Mouse (Mus musculus): ENCODE results near the gene Gm8439. TPM values are rescaled to one million over a fixed set of nuclear protein-coding genes. Genes with fewer than 3 reads are reported as not detected.
"Not testable (repeated sequence)": the region's sequence is repeated elsewhere in the genome, so short reads cannot be mapped to it uniquely, and the experiment has no call there.

Gm8439 gene
- polyA plus RNA-seq, 1 experiment from 2014 or later, result not detected

DNA sequence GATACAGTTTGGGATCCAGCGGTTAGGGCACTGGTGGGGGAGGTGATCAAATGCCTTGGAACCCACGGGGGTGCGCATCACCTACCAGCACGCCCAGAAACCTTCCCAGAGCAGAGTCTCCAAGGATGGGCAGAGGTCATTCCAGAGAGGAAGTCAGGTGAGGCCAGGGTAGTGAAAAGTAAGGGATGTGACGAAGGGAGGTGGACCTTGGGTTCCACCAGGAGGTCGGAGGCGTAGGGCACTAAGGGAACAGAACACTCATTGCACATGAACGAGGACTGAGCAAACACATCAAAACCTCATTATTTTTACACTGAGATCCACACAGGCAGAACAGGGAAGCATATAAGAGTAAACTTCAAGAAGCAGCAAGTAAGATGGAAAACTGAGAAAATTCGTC lies 6.8 kb upstream of the Gm8439 start:
- no peak overlapping the region for H3K4me2 ChIP-seq
- H3K9me3 ChIP-seq (replicated peaks), result no peaks in the 10 kb centered on the region
- ATAC-seq (replicated peaks; ENCODE audit: insufficient number of reproducible peaks, insufficient read depth, low FRiP score, low read depth), result no peak
- 79% methylated on average over 9 of the region's 9 CpGs for WGBS
- no peak overlapping the region for H3K27ac ChIP-seq
- H3K27me3 ChIP-seq, result no peaks in the 10 kb centered on the region
- no peaks in the 10 kb centered on the region for H3K4me1 ChIP-seq (replicated peaks)
- H3K36me3 ChIP-seq, result no peaks in the 10 kb centered on the region
- H3K4me3 ChIP-seq, result no peak overlapping the region
- H3K9ac ChIP-seq, result no peak overlapping the region

DNA sequence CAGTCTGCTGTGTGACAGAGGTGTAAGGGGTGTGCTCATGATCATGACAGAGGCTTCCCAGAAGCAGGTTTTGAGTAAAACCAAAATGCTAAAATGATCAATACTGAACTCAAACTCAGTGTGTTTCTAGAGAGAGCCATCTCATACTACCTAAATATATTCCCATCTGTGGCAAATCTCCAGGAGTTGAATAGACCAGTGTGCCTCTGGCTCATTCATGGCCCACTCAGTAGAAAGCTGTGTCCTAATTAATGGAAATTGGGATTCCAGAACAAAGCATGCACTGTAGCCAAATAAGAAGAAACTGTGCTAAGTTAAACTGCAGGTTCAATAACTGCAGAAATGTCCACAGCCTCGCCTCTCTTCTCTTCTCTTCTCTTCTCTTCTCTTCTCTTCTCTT lies 1.6 kb upstream of the Gm8439 start:
- 72% methylated on average over 1 of the region's 1 CpGs for WGBS
- Histone ChIP-seq H3K9me3 (replicated peaks) (no peaks in the 10 kb centered on the region), H3K9ac (no peak overlapping the region), H3K4me3 (no peak overlapping the region), H3K36me3 (no peaks in the 10 kb centered on the region), H3K27ac (no peak overlapping the region), H3K4me1 (replicated peaks) (peaks cover 11% of the 10 kb centered on the region), H3K4me2 (no peak overlapping the region), H3K27me3 (peaks cover 4% of the 10 kb centered on the region; the same call in 1 of the 2 replicates)
- ATAC-seq (replicated peaks; ENCODE audit: insufficient number of reproducible peaks, insufficient read depth, low FRiP score, low read depth), result no peak

DNA sequence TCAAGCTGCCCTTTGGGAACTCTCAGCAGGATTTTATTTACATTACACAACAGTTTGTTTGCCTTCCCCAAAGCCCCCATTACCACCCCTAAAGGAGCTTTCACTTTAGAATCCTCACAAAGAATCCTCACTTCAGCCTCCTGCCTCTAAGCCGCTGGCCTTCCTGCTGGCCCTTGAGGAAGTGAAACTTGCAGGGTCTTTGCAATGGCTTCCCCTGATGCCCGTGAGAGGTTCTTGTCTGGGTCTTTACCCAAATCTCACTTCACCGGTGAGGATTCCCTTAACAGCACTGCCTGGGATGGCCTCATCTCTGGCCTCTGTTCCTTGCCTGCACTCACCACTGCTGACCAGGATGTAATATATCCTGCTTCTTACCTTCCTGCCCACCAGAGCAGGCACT lies 525 bp downstream of the Gm8439 start:
- Histone ChIP-seq H3K4me2 (no peak overlapping the region), H3K9me3 (replicated peaks) (no peaks in the 10 kb centered on the region), H3K27ac (no peak overlapping the region), H3K4me1 (replicated peaks) (peaks cover 11% of the 10 kb centered on the region), H3K4me3 (no peak overlapping the region), H3K9ac (no peak overlapping the region), H3K27me3 (peaks cover 4% of the 10 kb centered on the region; the same call in 1 of the 2 replicates), H3K36me3 (no peaks in the 10 kb centered on the region)
- ATAC-seq (replicated peaks; ENCODE audit: insufficient number of reproducible peaks, insufficient read depth, low FRiP score, low read depth), result no peak
- 31% methylated on average over 3 of the region's 3 CpGs for WGBS

DNA sequence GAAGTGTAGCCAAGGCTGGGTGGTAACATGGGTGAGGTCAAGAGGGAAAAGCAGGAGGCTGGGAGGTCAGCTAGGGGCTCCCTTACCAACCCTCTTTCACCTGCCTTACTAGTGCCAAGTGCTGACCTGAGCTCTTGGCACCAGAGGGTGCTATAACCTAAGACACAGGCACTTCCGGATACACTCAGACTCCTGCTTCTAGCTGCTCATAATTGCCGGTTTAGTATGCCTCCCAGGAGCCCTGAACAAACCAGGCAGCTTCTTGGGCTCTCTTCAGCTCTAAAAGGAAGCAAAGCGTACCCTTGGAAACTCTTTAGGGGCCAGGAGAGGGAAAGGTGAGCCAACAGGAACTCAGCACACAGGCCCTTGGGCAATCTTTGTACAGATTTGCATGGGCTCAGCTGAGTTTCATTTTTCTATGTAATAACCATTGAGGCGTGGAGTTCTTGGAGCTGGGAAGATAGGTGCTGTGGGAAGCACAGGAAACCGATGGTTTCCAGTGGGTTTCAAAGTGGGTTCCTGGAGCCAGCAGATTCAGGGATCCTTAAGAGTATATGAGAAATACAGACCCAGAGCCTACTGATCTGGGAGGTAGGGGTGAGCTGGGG lies 1.4 kb downstream of the Gm8439 start:
- H3K4me1 ChIP-seq (replicated peaks), result peaks cover 15% of the 10 kb centered on the region
- ATAC-seq (replicated peaks; ENCODE audit: insufficient number of reproducible peaks, insufficient read depth, low FRiP score, low read depth), result peak; percentile 85; the same call in 1 of the 2 replicates
- H3K9ac ChIP-seq, result no peak overlapping the region
- H3K4me3 ChIP-seq, result no peak overlapping the region
- no peaks in the 10 kb centered on the region for H3K9me3 ChIP-seq (replicated peaks)
- H3K27me3 ChIP-seq, result peaks cover 4% of the 10 kb centered on the region; the same call in 1 of the 2 replicates
- H3K4me2 ChIP-seq, result peak overlapping the region; percentile 33; the same call in 1 of the 2 replicates
- H3K36me3 ChIP-seq, result no peaks in the 10 kb centered on the region
- no peak overlapping the region for H3K27ac ChIP-seq
- WGBS, result 30% methylated on average over 5 of the region's 5 CpGs

DNA sequence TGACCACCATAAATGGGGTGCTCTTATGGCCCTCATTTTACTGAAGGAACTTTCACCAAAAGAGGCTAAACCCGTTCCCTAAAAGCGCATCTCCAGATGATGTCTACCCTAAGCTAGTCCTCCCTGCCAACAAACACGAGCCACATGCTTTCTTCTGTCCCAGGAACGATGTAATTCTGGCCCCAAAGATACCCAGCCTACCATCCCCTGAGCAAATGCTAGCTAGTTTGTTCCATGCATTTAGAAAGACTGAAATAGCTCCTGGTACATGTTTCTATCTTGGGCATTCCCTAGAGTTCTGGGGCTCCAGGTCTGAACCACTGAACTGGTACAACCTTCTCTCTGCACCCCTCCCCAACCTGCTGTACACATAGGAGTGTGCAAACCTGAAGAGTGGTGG lies 2.4 kb downstream of the Gm8439 start:
- Histone ChIP-seq H3K27ac (no peak overlapping the region), H3K9ac (no peak overlapping the region), H3K4me2 (no peak overlapping the region), H3K4me1 (replicated peaks) (peaks cover 15% of the 10 kb centered on the region), H3K36me3 (no peaks in the 10 kb centered on the region), H3K9me3 (replicated peaks) (no peaks in the 10 kb centered on the region), H3K27me3 (peaks cover 4% of the 10 kb centered on the region; the same call in 1 of the 2 replicates), H3K4me3 (no peak overlapping the region)
- WGBS, result 73% methylated on average over 4 of the region's 4 CpGs
- no peak for ATAC-seq (replicated peaks; ENCODE audit: insufficient number of reproducible peaks, insufficient read depth, low FRiP score, low read depth)

DNA sequence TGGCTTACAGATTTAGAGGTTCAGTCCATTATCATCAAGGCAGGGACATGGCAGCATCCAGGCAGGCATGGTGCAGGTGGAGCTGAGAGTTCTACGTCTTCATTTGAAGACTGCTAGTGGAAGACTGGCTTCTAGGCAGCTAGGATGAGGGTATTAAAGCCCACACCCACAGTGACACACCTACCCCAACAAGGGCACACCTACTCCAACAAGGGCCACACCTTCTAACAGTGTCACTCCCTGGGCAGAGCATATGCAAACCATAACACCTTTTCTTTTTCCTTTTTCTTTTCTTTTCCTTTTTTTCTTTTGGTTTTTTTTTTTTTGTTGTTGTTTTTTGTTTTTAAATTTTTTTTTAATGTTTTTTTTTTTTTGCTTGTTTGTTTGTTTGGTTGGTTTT lies 7.7 kb downstream of the Gm8439 start:
- ATAC-seq (replicated peaks; ENCODE audit: insufficient number of reproducible peaks, insufficient read depth, low FRiP score, low read depth); H3K4me3 ChIP-seq; H3K9me3 ChIP-seq (replicated peaks); H3K4me2 ChIP-seq; H3K4me1 ChIP-seq (replicated peaks); H3K27me3 ChIP-seq; H3K36me3 ChIP-seq; H3K9ac ChIP-seq; H3K27ac ChIP-seq: not testable (repeated sequence)
- WGBS, result 92% methylated on average over 1 of the region's 1 CpGs

DNA sequence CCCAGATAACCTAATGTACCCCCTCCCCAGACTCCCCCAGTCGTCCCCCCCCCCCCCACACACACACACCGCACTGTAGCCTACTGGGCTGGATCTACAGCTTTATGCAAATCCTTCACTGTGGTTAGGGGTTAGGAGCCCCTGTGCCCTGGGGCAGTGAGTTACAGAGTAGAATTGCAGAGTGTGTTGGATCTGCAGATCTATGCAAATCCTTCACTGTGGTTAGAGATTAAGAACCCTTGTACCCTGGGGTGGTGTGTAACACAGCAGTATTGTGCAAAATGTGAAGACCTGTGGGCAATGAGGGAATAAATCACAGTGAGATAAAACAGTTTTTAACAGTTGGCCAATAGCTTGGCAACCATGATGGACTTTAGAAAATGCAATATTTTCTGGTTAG lies 10.4 kb downstream of the Gm8439 start:
- H3K9me3 ChIP-seq (replicated peaks), result no peaks in the 10 kb centered on the region
- 33% methylated on average over 2 of the region's 2 CpGs for WGBS
- H3K27ac ChIP-seq, result no peak overlapping the region
- no peak overlapping the region for H3K4me2 ChIP-seq
- H3K4me1 ChIP-seq (replicated peaks), result peaks cover 7% of the 10 kb centered on the region; the same call in 1 of the 2 replicates
- no peaks in the 10 kb centered on the region for H3K36me3 ChIP-seq
- no peak for ATAC-seq (replicated peaks; ENCODE audit: insufficient number of reproducible peaks, insufficient read depth, low FRiP score, low read depth)
- H3K27me3 ChIP-seq, result no peaks in the 10 kb centered on the region
- no peak overlapping the region for H3K9ac ChIP-seq
- no peak overlapping the region for H3K4me3 ChIP-seq

DNA sequence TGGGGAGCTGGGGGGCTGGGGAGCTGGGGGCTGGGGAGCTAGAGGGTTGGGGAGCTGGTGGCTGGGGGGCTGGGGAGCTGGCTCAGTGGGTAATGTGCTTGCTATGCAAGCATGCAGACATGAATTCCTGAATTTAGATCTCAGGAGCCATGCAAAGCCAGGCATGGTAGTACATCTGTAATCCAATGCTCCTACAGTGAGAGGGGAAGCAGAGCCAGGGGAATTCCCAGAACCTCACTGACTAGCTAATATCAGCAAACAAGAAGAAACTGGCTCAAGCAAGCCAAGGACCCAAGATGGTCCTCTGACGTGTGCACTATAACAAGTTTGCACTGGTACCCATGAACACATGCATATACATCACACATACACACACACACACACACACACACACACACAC lies 13.2 kb downstream of the Gm8439 start:
- H3K27me3 ChIP-seq, result no peaks in the 10 kb centered on the region
- H3K27ac ChIP-seq, result no peak overlapping the region
- no peaks in the 10 kb centered on the region for H3K9me3 ChIP-seq (replicated peaks)
- no peak overlapping the region for H3K4me2 ChIP-seq
- H3K9ac ChIP-seq, result no peak overlapping the region
- WGBS, result 61% methylated on average over 1 of the region's 1 CpGs
- no peak overlapping the region for H3K4me3 ChIP-seq
- H3K36me3 ChIP-seq, result no peaks in the 10 kb centered on the region
- H3K4me1 ChIP-seq (replicated peaks), result peaks cover 3% of the 10 kb centered on the region; the same call in 1 of the 2 replicates
- ATAC-seq (replicated peaks; ENCODE audit: insufficient number of reproducible peaks, insufficient read depth, low FRiP score, low read depth), result no peak

DNA sequence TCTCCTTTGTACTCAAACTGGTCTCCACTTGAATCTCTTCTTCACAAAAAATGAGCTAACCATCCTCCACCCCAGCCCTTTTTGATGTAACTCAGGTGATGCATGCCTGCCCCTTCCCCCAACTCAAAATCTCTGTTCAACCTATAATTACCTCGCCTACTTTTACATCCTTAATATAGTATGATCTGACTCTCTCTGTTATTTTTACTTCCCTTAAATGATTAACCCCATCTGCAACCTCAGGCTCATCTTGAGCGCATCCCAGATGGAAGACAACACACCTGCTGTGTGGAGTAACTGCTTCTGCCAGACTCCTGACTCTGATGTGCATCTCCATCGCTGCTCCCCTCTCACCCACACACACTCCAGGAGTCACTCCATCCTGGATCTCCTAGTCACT lies 14.1 kb downstream of the Gm8439 start:
- Histone ChIP-seq H3K36me3 (no peaks in the 10 kb centered on the region), H3K9ac (no peak overlapping the region), H3K4me1 (replicated peaks) (peaks cover 3% of the 10 kb centered on the region; the same call in 1 of the 2 replicates), H3K9me3 (replicated peaks) (no peaks in the 10 kb centered on the region), H3K4me3 (no peak overlapping the region), H3K27ac (no peak overlapping the region), H3K4me2 (no peak overlapping the region), H3K27me3 (no peaks in the 10 kb centered on the region)
- ATAC-seq (replicated peaks; ENCODE audit: insufficient number of reproducible peaks, insufficient read depth, low FRiP score, low read depth), result no peak
- 68% methylated on average over 3 of the region's 3 CpGs for WGBS

DNA sequence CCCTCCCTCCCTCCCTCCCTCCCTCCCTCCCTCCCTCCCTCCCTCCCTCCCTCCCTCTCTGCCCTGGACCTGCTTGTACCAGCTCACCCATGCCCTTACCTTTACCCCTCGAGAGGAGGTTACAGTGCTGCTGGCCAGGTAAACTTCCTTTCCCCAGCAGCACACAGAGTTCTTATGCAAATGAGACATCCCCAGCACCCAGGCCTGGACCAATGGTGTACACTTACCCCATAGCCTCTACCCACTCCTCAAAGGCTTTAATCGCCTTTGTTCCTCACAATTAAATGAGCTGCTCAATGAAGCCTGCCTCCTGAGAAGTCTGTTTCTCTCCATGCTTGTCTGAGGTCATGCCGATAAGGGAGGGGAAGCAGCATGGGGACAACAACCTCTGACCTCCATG lies 18.4 kb downstream of the Gm8439 start:
- Histone ChIP-seq H3K9ac (no peak overlapping the region), H3K4me3 (no peak overlapping the region), H3K27ac (no peak overlapping the region), H3K4me2 (no peak overlapping the region), H3K4me1 (replicated peaks) (peaks cover 21% of the 10 kb centered on the region), H3K27me3 (no peaks in the 10 kb centered on the region), H3K36me3 (no peaks in the 10 kb centered on the region), H3K9me3 (replicated peaks) (no peaks in the 10 kb centered on the region)
- 40% methylated on average over 3 of the region's 3 CpGs for WGBS
- no peak for ATAC-seq (replicated peaks; ENCODE audit: insufficient number of reproducible peaks, insufficient read depth, low FRiP score, low read depth)

DNA sequence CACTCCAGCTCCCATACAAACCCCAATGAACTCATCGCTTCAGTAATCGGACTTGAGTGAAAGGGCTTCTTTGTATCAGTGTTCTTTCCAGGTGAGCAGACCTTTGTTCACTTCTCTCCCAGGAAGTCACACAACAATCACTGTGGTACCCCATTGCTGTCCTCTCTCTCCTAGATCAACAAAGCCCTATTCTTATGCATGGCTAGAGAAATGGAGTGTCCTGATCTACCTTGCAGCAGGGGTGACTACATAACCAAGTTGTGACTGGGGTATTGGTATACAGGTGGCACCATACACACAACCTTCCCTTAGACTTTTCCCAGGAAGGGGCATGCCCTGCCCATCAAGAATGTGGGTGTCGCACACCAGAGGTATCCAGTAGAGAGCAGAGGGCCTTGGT lies 22.5 kb downstream of the Gm8439 start:
- H3K27me3 ChIP-seq, result no peaks in the 10 kb centered on the region
- H3K4me3 ChIP-seq, result no peak overlapping the region
- peaks cover 45% of the 10 kb centered on the region for H3K4me1 ChIP-seq (replicated peaks)
- no peak overlapping the region for H3K9ac ChIP-seq
- peak overlapping the region; percentile 24 for H3K27ac ChIP-seq
- ATAC-seq (replicated peaks; ENCODE audit: insufficient number of reproducible peaks, insufficient read depth, low FRiP score, low read depth), result no peak
- no peaks in the 10 kb centered on the region for H3K9me3 ChIP-seq (replicated peaks)
- H3K4me2 ChIP-seq, result no peak overlapping the region
- H3K36me3 ChIP-seq, result no peaks in the 10 kb centered on the region
- 90% methylated on average over 3 of the region's 3 CpGs for WGBS

DNA sequence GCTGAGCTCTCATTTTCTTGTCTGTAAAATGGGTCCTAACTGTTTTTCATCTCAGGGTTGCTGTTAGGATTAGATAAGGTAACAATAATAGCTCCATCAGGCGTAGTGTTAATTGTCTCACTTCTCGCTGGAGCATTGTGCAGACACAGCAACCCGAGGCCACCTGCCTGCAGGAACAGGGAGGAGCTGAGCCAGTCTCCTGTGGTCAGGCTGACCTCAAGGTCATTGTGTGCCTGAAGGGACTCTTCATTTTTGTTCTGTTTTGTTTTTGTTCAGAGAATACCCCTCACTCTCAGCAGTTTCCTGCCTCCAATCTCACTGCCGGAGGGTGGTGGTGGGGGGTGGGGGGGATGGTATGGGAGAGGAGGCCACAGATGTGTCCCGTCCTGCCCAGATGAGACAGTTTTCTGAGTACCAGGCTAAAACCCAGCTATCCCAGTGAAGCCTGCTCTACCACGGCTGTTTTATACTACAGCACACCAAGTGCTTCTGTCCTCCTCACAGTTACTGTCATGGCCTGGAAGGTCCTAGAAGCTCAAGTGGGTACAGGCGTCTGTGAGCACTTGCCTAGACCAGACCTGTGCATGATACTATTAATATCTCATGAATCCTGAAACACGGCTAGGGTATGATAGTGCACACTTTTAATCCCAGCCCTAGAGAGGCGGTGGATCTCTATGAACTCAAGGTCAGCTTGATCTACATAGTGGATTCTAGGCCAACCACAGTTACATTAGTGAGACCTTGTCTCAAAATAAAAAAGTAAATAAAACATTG lies 23.9 kb downstream of the Gm8439 start:
- H3K9me3 ChIP-seq (replicated peaks), result no peaks in the 10 kb centered on the region
- H3K27me3 ChIP-seq, result no peaks in the 10 kb centered on the region
- WGBS, result 17% methylated on average over 9 of the region's 9 CpGs
- peaks cover 54% of the 10 kb centered on the region for H3K4me1 ChIP-seq (replicated peaks)
- H3K9ac ChIP-seq, result peak overlapping the region; percentile 45
- H3K36me3 ChIP-seq, result no peaks in the 10 kb centered on the region
- H3K4me3 ChIP-seq, result peak overlapping the region; percentile 27
- peak overlapping the region; percentile 54 for H3K4me2 ChIP-seq
- H3K27ac ChIP-seq, result peak overlapping the region; percentile 96
- ATAC-seq (replicated peaks; ENCODE audit: insufficient number of reproducible peaks, insufficient read depth, low FRiP score, low read depth), result peak; percentile 70
